Mouse (Mus musculus): ENCODE results near the gene Mrpl17.

- TF ChIP-seq CTCF (IDR thresholded peaks at IDR 0.05; ENCODE audit: low read depth): no peak
- no peak for TF ChIP-seq EP300 (IDR thresholded peaks at IDR 0.05; ENCODE audit: low read depth)
Measured at GRCm38 (mm10) chr7:105753281-105753680, 57.6 kb downstream of the Mrpl17 start.

Data from liver, embryonic 14.5 days (tissue).